Mouse (Mus musculus) spleen, adult 18-20 months (tissue): Measurements from ENCODE around the gene Slc39a3.

Source experiments
- DNase-seq, 2 experiments: peaks; one replicate each; pipeline ENCODE4 v3.0.0; 2022; ENCODE audit warnings: mixed read lengths in 2 of 2

Slc39a3 gene

DNA sequence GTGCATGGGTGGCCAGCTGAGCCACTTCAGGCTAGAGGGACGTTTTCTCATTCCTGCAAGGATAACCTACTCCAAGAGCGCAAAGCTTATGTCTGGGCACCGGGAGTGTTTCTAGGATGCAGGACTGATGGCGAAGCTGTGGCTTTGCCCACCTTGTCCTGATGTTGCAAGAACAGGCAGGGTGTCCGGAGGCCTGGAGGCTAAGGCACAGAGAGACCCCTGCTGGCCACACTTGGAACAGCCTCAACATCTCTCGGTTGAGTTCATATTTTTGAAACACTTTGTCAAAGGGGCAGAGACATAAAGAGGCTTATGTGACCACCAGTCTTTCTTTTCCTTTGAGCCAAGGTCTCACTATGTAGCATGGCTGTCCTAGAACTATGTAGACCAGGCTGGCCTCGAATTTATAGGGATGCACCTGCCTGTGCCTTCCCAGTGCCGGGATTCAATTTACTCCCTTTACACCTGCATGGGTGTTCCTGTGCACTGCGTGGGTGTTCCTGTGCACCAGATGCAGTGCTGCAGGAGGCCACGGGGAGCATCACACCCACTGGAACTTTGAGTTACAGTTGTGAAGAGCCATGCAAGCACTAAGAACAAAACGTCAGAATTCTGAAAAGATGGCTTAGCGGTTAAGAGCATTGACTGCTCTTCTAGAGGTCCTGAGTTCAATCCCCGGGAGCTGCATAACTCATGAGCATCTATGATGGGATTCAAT lies 4.4 kb upstream of the Slc39a3 start:
- peak; percentile 49 to 78 for DNase-seq

DNA sequence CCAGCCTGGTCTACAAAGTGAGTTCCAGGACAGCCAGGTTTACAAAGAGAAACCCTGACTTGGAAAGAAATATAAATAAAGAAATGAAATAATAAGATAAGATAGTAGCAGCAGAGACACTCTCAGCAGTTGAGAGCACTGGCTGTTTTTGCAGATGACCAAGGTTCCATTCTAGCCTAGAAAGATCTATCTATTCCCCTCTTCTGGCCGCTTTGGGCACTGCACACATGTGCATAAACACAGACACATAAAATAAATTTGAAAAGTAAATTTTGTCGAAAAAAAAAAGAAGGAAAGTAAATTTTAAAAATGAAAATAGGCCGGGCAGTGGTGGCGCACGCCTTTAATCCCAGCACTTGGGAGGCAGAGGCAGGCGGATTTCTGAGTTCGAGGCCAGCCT lies 975 bp downstream of the Slc39a3 start:
- DNase-seq, result no peak

DNA sequence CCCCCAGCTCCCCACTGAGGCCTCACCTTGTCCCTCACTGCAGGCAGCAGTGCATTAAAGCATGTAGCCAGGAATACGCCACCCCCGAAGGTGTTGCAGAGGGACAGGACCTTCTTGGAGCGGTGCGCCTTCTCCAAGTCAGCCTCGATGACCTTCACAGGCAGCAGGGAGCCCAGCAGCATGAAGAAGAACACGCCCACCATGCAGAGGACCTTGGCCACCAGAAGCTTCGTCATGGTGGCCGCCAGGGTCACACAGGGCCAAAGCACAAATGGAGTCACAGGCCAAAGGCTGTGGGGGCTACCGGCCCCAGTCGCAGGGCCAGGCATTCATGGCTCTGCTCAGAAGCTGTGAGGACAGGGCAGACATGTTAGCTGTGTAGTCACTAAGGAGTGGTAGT lies 3.6 kb downstream of the Slc39a3 start:
- no peak for DNase-seq

DNA sequence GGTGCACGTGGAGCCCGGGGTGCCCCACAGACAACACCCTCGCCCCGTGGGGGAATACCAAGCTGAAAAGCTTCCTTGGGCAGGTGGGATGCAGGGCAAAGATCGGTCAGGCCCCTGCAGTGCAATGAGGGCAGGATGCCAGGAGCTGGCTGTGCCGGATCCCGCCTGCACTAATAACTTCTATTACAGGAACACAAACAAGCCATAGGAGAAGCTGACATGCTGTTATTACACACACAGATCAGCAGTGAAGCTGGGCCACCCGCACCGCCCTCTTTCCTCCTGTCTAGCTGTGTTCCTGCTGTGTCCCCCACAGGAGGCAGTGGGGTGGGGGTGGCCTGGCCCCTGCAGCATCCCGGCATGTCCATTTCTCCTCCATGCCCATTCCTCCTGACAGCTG lies 8.2 kb downstream of the Slc39a3 start:
- DNase-seq, result no peak

DNA sequence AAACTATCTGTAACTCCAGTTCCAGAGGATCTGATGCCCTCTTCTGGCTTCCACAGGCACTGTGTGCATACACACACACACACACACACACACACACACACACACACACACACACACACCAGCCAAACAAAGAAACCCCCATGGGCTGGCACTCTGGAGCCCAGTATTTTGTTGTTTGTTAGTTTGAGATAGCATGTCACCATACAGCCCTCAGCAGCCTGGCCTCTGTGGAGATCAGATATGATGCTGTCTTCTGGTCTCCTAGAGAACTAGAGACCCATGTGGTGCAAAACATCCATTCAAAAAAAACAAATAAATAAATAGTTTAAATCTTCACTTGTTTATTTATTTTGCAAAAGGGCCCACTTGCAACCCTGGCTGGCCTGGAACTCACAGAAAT lies 9.0 kb downstream of the Slc39a3 start:
- DNase-seq, result no peak

DNA sequence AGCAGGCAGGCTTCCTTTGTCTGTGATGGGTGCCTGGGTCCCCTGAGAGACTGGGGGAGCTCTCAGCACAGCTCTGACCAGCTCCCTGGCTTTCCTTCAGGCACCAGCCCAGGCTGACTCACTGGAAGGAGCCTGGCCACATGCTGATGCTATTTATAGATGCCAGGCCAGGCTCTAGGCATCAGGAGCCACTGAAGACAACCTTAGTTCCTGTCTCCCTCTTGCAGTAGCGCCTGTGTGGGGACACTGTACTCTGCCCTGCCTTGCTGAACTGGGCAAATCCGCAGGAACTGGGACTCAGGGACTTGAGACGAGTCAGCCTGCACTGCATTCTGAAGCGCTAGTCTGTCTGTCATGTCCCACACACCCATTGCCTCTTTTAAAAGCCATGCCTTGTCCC lies 9.9 kb downstream of the Slc39a3 start:
- no peak for DNase-seq

DNA sequence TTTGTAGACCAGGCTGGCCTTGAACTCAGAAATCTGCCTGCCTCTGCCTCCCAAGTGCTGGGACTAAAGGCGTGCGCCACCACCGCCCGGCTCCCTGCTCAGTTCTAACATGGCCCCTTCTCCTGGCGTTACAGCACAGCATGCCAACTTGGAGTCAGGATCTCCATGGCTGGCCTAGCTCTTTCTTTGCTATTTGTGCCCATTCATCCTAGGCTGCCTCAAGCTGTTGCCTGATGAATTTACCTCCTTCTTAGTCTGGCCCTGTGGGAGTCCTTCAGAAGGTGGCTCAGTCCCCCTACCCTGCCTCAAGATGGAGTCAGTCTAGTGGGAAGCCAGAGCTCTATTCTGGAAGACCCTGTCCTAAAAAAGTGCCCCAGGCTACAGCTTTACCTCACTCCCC lies 10.4 kb downstream of the Slc39a3 start:
- DNase-seq, result no peak

DNA sequence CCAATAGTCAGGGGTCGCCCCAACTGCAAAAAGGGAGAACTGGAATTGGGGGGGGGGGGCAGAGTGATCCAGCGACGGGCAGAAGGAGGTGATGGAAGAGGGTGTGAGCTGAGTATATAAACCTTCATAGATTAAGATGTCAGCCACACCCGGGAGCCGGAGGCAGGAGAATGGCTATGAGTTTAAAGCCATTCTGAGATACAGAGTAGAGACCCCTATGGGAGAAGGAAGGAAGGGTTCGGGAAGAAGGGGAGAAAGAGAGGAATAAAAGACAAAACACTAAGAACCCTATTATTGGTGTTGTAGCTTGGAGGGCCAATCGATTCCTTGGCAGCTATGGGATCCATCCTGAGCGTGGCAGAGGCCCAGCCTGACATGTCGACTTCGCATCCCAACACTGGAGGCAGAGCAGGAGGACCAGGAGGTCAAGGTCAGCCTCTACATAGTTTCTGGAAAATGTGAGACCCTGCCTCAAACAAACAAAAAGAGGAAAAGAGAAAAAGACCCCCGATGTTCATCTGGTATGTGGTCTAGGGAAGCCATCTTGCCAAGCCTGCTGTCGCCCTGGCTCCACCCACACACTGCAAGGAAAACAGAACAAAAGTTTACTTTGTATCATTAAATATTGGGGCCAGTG lies 11.5 kb downstream of the Slc39a3 start, which contains the start of gene Diras1:
TSS of gene Diras1 (minus strand) at position 24 of the 637 bp plus-strand sequence.
- DNase-seq, result no peak

DNA sequence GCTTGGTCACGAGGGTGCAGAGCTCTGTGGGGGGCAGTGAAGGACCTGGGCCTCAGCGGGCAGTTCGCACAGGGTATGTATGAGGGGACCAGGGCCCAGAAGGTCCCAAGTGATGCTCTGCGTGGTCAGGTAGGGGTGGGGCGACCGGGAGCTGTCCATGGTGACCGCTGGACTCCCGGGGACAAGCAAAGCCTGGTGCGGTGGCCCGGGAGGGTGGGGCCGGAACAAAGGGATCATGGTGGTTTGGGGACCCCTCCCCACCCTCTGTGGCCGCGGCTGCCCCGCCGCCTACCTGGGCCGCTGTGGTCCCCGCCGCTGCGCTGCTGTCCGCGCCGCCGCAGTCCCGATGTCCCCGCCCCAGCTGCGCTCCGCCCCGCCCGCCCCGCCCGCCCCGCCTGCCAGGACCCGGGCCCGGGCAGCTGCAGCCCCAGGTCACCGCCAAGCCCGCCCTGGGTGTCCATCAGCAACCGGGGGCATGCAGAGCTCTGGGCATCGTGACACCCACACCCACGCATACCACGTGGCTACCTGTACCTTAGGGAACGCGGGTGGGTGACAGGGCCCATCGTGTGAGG lies 12.1 kb downstream of the Slc39a3 start:
- no peak for DNase-seq

DNA sequence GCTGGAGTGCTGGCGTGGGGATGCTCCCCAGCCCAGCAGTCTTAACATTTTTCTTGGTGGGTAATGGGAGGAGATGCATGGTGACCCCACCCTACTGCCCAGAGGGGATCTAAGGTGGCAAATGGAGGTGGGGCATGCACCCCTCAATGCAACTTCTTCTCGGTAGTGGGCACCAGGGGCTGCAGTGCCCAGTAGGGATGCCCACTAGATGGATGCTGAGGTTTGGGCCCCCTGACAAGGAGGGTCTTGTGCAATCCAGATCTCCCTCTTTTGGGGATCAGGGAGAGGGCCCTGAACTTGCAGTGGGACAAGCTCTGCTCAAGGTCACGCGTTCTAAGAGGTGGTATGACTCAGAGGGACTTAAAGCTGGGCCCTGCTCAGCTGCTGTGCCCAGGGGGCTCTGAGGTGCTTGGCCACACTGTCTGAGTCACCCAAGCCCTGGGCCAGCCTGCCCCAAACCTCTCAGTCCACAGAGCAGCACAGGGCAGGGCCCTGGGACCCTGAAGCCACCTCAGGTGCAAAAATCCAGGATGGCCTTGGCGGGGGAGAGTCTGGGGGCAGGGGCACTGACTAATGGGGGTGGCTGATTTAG lies 12.8 kb downstream of the Slc39a3 start:
- DNase-seq, result no peak

DNA sequence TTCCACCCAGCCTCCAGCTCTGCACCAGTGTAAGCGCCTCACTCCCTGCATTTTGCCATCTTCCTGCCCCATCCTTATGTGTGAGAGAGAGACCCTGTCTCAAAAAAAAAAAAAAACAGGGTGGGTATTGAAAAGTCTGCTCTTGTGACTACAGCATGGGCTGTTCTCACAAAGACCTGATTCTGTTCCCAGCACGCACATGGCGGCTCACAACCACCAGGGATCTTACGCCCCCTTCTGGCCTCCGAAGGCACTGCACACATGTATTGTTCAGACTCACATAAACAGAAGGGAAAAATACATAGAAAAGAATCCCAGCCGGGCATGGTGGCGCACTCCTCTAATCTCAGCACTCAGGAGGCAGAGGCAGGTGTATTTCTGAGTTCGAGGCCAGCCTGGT lies 14.5 kb downstream of the Slc39a3 start:
- DNase-seq, result no peak

DNA sequence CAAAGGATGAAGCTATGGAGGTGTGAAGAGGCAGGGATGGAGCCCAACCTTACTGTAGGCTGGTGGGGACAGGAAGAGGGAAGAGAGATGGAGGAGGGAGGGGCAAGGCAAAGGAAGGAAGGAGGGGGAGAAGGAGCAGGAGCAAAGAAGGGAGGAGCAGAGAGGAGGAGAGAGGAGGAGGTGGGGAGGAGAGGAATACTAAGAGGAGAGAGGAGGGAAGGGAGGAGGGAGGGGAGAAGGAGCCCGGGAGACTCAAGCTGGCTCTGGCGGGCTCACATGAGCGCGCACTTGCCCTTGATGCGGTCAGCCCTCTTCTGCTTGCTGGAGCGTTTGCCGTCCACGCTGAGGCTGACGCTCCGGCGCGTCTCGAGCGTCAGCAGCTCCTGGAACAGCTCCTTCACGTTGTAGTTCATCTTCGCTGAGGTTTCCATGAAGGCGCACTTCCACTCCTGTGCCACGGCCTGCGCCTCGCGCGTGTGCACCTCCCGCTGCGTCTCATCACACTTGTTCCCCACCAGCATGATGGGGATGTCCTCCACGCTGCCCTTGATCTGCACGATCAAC lies 15.6 kb downstream of the Slc39a3 start:
- no peak for DNase-seq

DNA sequence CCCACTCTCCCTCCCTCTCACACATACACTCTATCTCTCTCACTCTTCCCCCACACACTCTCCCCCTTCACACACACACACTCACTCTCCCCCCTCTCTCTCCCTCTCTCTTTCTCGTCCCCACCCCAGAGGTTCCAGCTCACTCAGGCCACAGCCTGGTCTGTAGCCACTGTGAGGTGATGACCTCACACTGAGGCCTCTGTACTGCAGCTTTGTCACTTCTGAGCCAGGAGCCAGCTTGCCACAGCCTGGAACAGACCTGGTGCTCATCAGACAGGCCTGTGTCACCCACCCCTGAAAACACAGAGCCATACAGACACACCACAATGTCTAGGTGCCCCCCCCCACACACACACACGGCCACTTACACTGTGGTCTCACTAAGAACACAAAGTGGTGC lies 17.0 kb downstream of the Slc39a3 start:
- DNase-seq, result no peak

DNA sequence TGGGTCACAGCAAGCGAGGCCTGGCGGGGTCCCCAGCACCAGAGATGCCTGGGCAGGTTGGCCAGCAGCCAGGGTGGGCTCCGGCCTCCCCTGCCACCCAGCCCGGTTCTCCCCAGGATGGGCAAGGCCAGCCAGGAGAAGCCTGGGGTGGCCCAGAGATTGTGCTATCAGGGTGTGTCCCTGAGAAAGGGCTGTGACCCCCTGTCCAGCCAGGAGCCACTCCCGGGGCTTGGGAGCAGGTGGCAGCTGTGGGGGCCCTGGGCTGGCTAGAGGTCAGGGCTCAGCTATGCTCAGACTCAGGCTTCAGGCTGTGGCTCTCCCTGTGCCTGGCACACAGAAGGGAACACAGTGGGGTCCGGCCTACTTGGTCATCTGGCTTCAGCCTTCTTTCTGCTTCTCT lies 17.5 kb downstream of the Slc39a3 start:
- no peak for DNase-seq

DNA sequence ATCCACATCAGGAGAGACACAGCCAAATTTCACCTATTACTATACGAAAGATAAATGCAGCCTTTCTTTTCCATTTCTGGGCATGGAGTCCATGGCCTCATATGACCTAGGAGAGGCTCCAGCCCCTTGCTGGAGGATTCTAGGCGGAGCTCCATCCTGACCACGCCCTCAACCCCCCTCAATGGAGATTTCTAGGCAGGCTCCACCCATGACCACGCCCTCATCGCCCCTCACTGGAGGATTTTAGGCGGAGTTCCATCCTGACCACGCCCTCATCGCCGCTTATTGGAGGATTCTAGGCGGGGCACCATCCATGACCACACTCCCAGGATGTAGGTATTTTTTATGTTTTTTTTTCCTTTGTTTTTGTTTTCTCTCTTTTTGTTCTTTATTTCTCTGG lies 18.9 kb downstream of the Slc39a3 start:
- no peak for DNase-seq

DNA sequence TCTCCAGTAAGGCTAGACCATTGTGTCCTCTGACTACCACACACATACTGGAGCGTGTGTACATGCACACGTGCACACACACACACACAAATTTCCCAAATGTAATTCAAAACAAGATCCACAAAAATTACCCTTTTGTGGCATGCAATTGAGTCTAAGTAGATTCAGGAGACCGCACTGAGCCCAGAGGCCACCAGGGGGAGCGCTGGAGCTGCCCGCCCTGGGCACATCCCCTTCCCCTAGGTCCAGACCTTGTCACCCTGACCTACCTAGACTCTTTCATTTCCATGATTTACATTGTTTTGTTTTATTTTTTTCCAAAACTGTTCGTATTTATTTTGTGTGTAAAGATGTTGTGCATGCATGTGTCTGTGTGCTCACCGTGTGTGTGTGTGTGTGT lies 20.6 kb downstream of the Slc39a3 start:
- peak; percentile 45 to 80 for DNase-seq

DNA sequence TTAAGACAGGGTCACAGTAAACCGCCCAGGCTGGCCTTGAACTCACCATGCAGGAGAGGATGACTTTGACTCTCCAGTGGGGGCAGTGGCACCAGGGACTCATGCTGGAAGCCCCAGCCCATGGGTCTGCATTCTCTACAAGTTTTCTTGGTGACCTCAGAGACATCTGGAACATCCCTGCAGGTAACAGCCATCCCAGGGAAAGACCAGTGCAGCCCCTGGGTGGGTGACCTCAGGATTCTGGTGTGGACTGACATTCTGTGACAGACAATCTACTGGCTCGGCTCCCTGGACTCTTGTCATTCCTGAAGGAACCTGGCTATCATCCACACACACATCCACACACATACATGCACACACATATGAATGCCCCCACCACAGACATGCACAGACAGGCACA lies 21.6 kb downstream of the Slc39a3 start:
- no peak for DNase-seq

DNA sequence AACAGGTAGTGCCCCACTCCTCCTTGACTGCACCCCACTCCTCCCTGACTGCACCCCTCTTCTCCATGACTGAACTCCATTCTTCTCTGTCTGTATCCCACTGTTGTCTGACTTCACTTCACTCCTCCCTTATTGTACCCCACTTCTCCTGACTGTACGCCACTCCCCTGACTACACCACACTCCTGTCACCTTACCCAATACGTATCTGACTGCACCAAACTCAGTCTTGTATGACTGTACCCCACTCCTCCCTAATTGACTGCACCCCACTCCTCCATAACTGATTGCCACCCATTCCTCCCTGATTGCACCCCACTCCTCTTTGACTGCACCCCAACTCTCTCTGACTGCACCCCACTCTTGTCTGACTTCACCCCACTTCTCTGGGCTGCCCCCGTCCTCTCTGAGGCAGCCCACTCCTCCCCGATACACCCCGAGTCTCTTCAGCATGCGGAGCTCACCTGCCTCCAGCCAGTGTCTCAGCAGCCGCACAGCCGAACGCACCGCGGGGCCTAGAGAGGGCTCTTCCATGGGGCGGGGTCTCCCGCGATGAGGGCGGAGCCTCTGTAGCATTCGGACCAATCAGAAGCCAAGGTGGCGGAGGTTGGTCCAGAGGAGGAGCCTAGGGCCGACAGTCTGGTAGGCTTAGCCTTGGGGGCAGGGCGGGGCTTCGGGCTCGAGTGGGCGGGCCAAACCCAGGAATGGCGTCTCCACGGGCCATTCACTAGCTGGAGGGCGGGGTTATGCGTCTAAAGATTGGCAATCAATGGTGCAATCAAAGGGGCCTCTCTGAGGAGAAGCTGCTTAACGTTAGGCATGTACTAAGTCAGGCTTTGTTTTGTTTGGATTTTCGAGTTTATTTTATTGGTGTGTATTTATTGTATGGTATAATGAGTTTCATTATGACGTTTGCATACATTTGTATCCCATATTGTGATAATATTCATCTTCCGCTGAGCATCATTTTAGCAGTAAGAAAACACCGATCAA lies 22.5 kb downstream of the Slc39a3 start, which contains the start of gene Gng7:
TSS of gene Gng7 (minus strand) at position 553 of the 992 bp plus-strand sequence.
- peak; percentile 87 to 88 for DNase-seq

DNA sequence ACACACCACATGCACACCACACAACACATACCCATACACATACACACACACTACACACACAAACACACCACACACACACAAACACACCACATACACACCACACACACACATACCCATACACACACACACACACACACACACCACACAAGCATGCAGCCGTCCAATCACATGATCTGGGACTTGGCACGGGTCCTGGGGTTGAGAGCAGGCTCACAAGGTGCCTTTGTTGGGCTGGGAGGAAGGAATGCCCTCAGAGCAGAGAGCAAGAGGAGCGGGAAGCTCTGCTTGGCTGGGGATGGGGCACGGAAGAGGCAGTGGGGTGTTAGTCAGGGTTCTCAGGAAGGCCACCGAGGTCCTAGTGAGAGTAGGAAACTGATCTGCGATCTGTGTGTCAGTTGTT lies 26.4 kb downstream of the Slc39a3 start:
- no peak for DNase-seq

DNA sequence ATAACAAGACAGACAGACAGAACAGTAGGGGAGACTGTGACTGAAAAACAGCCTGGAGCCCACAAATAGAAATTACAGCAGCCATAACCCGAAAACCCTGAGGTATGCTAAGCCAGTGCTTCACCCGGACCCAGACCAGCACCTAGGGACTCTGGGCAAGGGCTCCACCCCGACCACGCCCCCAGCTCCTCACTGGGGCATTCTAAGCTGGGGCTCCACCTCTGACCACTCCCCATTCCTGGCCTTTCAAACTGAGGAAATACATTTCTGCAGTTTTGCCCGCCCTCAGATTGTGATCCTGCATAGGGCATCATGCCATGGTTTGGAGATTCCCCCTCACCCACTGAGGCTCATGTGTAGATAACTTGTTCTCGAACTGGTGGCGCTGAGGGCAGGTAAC lies 30.0 kb downstream of the Slc39a3 start:
- no peak for DNase-seq

DNA sequence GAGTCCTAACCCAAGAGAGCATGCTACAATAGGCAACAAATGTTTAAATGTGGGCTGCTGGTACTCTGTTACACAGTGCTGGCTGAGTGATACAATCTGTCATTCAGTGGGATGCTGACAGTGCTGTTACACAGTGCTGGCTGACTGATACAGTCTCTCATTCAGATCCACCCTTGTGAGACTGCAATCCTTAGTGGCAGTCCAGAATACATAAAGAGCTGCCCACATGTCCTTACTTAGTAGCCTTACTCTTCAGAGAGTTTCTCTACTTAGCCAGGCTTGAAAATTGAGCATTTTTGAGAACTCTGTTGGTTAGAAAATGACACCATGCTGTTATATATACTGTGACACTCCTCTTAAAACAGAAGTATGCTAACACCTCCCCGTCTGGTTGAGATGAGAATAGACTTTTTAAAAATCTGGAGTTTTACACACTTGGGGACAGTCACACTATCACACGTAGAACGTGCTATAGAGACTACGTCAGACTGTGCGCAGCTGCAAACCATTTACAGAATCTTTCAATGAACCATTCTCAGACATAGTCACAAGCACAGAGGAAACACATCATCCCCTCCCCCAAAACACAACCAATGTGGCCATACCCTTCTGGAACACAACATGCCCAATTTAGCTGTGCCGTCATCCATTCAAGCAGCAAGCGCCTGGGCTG lies 31.1 kb downstream of the Slc39a3 start:
- no peak for DNase-seq

DNA sequence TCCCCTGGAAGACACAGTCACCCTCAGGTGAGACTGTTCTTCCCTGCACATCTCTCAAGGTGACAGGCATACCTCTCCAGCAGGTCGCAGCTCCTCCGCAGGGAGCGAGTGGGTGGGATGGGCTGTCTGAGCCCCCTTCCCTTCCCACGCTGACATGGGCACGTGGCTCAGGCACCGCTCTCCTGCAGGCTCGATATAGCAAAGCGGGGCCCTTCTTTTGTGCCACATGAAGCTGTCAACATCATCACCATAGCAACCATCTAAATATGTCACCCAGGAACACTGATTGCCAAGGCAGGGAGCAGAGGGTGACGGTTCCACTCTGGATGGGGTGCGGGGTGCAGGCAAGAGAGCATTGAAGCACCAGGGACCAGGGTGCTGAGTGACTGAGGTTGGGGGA lies 36.1 kb downstream of the Slc39a3 start:
- no peak for DNase-seq
